Mouse (Mus musculus) cortical plate, adult 2 months (tissue): ENCODE measurements around the gene Emc10.

ENCODE experiments used
- CTCF ChIP-seq: fragments of 200-500 bp; IDR thresholded peaks from 2 replicates; pipeline ENCODE4 v1.5.1; 2011; ENCODE audit warnings: mild to moderate bottlenecking, control low read depth, low read length; ENCODE audit not compliant: insufficient read depth; ENCODE audit errors: extremely low read depth
- POLR2A ChIP-seq: fragments of 200-500 bp; IDR thresholded peaks from 2 replicates; pipeline ENCODE4 v1.6.1; 2011; ENCODE audit warnings: mild to moderate bottlenecking, low read length, control low read depth; ENCODE audit not compliant: insufficient read depth; ENCODE audit errors: extremely low read depth

DNA sequence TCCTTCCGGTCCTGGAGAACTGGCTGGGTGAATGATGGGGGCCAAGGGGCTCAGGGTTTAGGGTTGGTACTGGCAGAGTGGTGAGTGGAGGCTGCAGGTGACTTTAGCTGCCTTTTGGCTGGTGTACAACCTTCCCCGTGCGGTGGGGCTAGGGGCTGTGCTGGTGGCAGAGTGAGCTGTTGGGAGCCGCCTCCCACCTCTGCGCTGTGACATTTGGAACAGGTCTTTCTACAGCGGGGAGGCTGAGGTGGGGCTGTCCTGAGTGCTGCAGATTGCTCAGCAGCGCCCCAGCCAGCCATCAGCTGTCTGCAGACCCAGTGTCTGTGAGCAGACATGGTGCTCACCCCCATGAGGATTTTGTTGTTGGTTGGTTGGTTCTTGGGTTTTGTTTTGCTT lies 50.8 kb downstream of the Emc10 start:
- TF ChIP-seq CTCF (no peak), POLR2A (no peak)
